Mouse (Mus musculus): Measurements from ENCODE around the gene Polr2i. TPM values are rescaled to one million over a fixed set of nuclear protein-coding genes. Genes with fewer than 3 reads are reported as not detected.

The Polr2i gene
- polyA plus RNA-seq, 1 experiment from 2014 or later, result 36.5 TPM

DNA sequence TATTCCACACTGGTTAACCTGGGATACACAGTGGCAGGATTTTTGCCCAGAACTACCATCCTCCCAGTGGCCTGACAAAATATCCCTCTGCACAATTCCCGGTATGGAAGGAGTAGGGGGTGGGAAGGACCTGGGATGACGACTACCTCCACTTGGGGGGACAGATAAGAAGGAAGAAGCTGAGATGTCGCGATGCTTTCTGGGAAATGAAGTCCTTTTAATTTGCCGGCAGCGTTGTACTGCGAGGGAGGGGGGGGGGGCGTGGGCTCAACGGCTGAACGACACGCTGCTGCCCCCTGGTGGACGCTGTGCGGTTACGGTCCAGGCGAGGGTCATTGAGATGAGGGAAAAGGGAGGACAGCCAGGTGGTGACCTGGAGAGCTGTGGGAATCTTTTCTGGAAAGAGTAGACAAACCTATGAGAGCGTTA lies 15.0 kb upstream of the Polr2i start:
- no peak overlapping the region for H3K4me3 ChIP-seq (ENCODE audit: low read depth, low read length)
- no peak overlapping the region for H3K27ac ChIP-seq (ENCODE audit: low read length)
- peaks cover 13% of the 10 kb centered on the region for H3K4me1 ChIP-seq (ENCODE audit: control insufficient read depth, low read depth, low read length)
- no peak overlapping the region for H3K9ac ChIP-seq (ENCODE audit: low read depth, low read length)
- WGBS (ENCODE audit: insufficient replicate concordance), result under 1% methylated on average over 16 of the region's 16 CpGs
- H3K27me3 ChIP-seq (ENCODE audit: control insufficient read depth, insufficient read depth, low read depth, low read length), result no peaks in the 10 kb centered on the region
- H3K36me3 ChIP-seq (ENCODE audit: control insufficient read depth, insufficient read depth), result no peaks in the 10 kb centered on the region
- H3K4me2 ChIP-seq (ENCODE audit: low read depth, low read length), result peak overlapping the region; percentile 42
- no peaks in the 10 kb centered on the region for H3K9me3 ChIP-seq (replicated peaks; ENCODE audit: control insufficient read depth, low read length)
- peak; percentile 58 for ATAC-seq (ENCODE audit: low read depth)

DNA sequence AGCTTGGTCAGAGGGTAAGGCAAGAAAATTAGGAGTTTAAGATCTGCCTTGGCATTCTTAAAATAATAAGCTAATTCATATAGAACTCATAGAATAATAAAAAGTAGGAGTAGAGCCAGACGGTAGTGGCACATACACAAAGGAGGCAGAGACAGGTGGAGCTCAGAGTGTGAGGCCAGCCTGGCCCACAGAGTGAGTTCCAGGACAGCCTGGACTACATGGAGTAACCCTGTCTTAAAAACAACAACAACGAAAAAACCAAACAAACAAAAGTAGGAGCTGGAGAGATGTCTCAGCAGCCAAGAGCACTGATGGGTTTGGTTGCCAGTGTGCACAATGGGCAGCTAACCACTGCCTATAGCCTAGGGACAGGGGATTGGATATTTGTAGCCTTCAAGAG lies 14.5 kb upstream of the Polr2i start:
- no peaks in the 10 kb centered on the region for H3K27me3 ChIP-seq (ENCODE audit: control insufficient read depth, insufficient read depth, low read depth, low read length)
- 62% methylated on average over 2 of the region's 2 CpGs for WGBS (ENCODE audit: insufficient replicate concordance)
- H3K9me3 ChIP-seq (replicated peaks; ENCODE audit: control insufficient read depth, low read length), result no peaks in the 10 kb centered on the region
- no peaks in the 10 kb centered on the region for H3K36me3 ChIP-seq (ENCODE audit: control insufficient read depth, insufficient read depth)
- no peak overlapping the region for H3K9ac ChIP-seq (ENCODE audit: low read depth, low read length)
- peaks cover 16% of the 10 kb centered on the region for H3K4me1 ChIP-seq (ENCODE audit: control insufficient read depth, low read depth, low read length)
- H3K4me2 ChIP-seq (ENCODE audit: low read depth, low read length), result no peak overlapping the region
- H3K4me3 ChIP-seq (ENCODE audit: low read depth, low read length), result no peak overlapping the region
- H3K27ac ChIP-seq (ENCODE audit: low read length), result no peak overlapping the region
- ATAC-seq (ENCODE audit: low read depth), result no peak

DNA sequence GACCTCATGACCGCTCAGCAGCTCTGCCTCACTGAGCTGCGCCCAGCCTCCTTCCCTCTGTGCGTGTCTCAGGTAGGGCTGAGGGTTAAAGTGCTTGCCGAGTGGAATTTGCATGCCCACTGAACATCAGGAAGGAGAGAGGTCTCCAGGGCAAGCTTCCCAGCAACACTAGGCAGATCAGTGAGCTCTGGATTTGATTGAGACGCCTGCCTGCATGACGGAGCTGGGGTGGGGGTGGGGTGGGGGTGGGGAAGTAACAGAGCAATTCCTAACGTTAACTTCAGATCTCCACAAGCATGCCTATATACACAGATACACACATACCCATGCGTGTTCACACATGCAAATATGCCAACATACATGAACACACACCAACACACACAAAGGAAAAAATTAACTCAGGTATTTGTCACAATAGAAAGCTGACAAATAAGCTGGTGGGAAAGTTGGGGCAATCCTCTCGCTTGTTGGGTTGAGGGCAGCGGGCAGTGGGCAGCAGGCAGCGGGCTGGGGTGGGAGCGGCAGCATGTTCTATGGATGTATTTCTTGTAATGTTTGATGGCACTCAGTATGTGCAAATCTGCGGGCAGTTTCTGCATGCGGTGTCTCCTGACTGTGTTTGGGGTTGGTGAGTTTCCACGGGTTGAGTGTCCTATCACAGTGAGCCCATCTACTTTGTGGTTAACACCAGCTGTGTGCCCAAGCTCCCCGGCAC lies 12.3 kb upstream of the Polr2i start:
- Histone ChIP-seq H3K4me1 (ENCODE audit: control insufficient read depth, low read depth, low read length) (peaks cover 17% of the 10 kb centered on the region), H3K36me3 (ENCODE audit: control insufficient read depth, insufficient read depth) (peaks cover 4% of the 10 kb centered on the region), H3K4me3 (ENCODE audit: low read depth, low read length) (peak overlapping the region; percentile 55), H3K9me3 (replicated peaks; ENCODE audit: control insufficient read depth, low read length) (no peaks in the 10 kb centered on the region), H3K27me3 (ENCODE audit: control insufficient read depth, insufficient read depth, low read depth, low read length) (no peaks in the 10 kb centered on the region), H3K9ac (ENCODE audit: low read depth, low read length) (peak overlapping the region; percentile 58), H3K4me2 (ENCODE audit: low read depth, low read length) (peak overlapping the region; percentile 85), H3K27ac (ENCODE audit: low read length) (no peak overlapping the region)
- peak; percentile 43 for ATAC-seq (ENCODE audit: low read depth)
- WGBS (ENCODE audit: insufficient replicate concordance), result 3% methylated on average over 16 of the region's 16 CpGs

DNA sequence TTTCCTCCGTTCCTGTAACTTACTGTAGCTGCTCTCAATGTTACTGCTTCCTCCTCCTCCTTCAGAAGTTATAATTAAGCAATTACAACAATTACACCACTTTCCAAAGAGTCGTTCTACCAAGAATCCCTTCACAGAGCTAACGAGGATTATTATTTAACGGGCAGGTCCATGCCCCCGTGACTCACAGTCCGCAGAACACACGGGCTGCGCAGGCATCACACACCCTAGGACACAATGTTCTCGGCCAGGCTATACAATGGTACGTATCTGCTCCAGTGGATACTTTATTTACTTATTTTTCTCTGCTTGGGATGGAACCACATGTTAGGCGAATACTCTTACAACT lies 11.8 kb upstream of the Polr2i start:
- Histone ChIP-seq H3K4me3 (ENCODE audit: low read depth, low read length) (peak overlapping the region; percentile 55), H3K27ac (ENCODE audit: low read length) (no peak overlapping the region), H3K4me2 (ENCODE audit: low read depth, low read length) (peak overlapping the region; percentile 85), H3K9ac (ENCODE audit: low read depth, low read length) (peak overlapping the region; percentile 58; the same call in 1 of the 2 replicates), H3K9me3 (replicated peaks; ENCODE audit: control insufficient read depth, low read length) (no peaks in the 10 kb centered on the region), H3K36me3 (ENCODE audit: control insufficient read depth, insufficient read depth) (peaks cover 4% of the 10 kb centered on the region), H3K27me3 (ENCODE audit: control insufficient read depth, insufficient read depth, low read depth, low read length) (no peaks in the 10 kb centered on the region), H3K4me1 (ENCODE audit: control insufficient read depth, low read depth, low read length) (peaks cover 17% of the 10 kb centered on the region)
- WGBS (ENCODE audit: insufficient replicate concordance), result 13% methylated on average over 11 of the region's 11 CpGs
- no peak; the same call in 1 of the 2 replicates for ATAC-seq (ENCODE audit: low read depth)

DNA sequence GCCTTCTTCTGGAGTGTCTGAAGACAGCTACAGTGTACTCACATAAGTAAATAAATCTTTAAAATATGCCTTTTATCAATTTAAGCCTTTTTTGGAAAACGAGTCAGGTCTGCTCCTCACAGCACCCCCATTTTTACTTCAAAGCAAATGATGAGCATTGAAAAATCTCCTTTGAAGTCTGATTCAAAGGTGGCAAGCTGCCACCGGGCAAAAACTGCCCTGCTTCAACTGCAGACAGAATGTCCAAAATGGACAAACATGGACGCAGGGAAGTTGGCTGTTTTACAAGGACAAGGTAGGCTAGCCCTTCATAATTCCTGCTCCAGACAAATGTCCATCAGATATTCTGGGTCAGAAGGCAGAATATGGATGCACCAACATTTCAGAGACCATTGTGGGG lies 10.3 kb upstream of the Polr2i start:
- H3K27ac ChIP-seq (ENCODE audit: low read length), result no peak overlapping the region
- ATAC-seq (ENCODE audit: low read depth), result no peak
- no peaks in the 10 kb centered on the region for H3K27me3 ChIP-seq (ENCODE audit: control insufficient read depth, insufficient read depth, low read depth, low read length)
- H3K4me1 ChIP-seq (ENCODE audit: control insufficient read depth, low read depth, low read length), result peaks cover 17% of the 10 kb centered on the region
- no peaks in the 10 kb centered on the region for H3K9me3 ChIP-seq (replicated peaks; ENCODE audit: control insufficient read depth, low read length)
- H3K4me2 ChIP-seq (ENCODE audit: low read depth, low read length), result no peak overlapping the region
- no peak overlapping the region for H3K9ac ChIP-seq (ENCODE audit: low read depth, low read length)
- H3K36me3 ChIP-seq (ENCODE audit: control insufficient read depth, insufficient read depth), result peaks cover 8% of the 10 kb centered on the region
- no peak overlapping the region for H3K4me3 ChIP-seq (ENCODE audit: low read depth, low read length)
- WGBS (ENCODE audit: insufficient replicate concordance), result 65% methylated on average over 3 of the region's 3 CpGs

DNA sequence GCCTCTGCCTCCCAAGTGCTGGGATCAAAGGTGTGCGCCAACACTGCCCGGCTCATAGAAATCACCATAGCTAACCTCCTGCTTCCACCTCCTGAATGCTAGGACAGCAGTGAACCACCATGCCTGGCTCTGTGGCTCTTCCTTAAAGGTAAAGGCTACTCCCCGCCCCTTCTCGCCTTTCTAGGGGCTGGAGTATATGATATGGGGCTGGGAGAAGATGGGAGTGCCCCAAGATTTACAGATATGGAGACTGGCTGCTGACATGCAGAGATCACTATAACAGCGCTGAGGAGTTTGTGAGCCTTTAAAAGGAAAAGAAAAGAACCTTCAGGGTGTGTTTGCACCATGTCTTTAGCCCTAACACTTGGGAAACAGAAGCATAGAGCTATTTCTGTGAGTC lies 9.5 kb upstream of the Polr2i start:
- H3K27ac ChIP-seq (ENCODE audit: low read length), result no peak overlapping the region
- H3K4me3 ChIP-seq (ENCODE audit: low read depth, low read length), result no peak overlapping the region
- no peaks in the 10 kb centered on the region for H3K27me3 ChIP-seq (ENCODE audit: control insufficient read depth, insufficient read depth, low read depth, low read length)
- H3K4me2 ChIP-seq (ENCODE audit: low read depth, low read length), result no peak overlapping the region
- 63% methylated on average over 5 of the region's 5 CpGs for WGBS (ENCODE audit: insufficient replicate concordance)
- H3K9me3 ChIP-seq (replicated peaks; ENCODE audit: control insufficient read depth, low read length), result no peaks in the 10 kb centered on the region
- peak; percentile 44; the same call in 1 of the 2 replicates for ATAC-seq (ENCODE audit: low read depth)
- H3K9ac ChIP-seq (ENCODE audit: low read depth, low read length), result no peak overlapping the region
- H3K4me1 ChIP-seq (ENCODE audit: control insufficient read depth, low read depth, low read length), result peaks cover 17% of the 10 kb centered on the region
- peaks cover 8% of the 10 kb centered on the region for H3K36me3 ChIP-seq (ENCODE audit: control insufficient read depth, insufficient read depth)

DNA sequence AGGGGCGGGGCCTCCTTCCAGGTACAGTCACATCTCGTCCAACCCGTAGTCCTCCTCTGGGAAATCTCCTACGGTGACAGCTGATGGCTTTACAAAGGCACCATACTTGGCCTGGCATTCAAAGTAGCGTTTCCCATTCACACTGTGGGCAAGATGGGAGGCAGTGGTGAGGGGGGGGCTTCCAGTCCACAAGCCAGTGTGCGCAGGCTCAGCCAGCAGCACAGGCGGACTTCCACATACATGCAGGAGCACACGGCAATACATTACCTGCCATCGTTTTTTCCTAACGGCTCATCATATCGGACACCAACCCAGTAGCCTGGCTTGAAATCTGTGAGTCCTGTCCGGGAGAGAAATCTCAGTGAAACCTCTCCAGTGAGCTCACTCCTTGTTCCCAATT lies 7.5 kb upstream of the Polr2i start:
- Histone ChIP-seq H3K36me3 (ENCODE audit: control insufficient read depth, insufficient read depth) (peaks cover 8% of the 10 kb centered on the region), H3K9me3 (replicated peaks; ENCODE audit: control insufficient read depth, low read length) (no peaks in the 10 kb centered on the region), H3K9ac (ENCODE audit: low read depth, low read length) (no peak overlapping the region), H3K4me2 (ENCODE audit: low read depth, low read length) (no peak overlapping the region), H3K27me3 (ENCODE audit: control insufficient read depth, insufficient read depth, low read depth, low read length) (no peaks in the 10 kb centered on the region), H3K27ac (ENCODE audit: low read length) (no peak overlapping the region), H3K4me1 (ENCODE audit: control insufficient read depth, low read depth, low read length) (peaks cover 14% of the 10 kb centered on the region), H3K4me3 (ENCODE audit: low read depth, low read length) (no peak overlapping the region)
- WGBS (ENCODE audit: insufficient replicate concordance), result 80% methylated on average over 12 of the region's 12 CpGs
- no peak for ATAC-seq (ENCODE audit: low read depth)

DNA sequence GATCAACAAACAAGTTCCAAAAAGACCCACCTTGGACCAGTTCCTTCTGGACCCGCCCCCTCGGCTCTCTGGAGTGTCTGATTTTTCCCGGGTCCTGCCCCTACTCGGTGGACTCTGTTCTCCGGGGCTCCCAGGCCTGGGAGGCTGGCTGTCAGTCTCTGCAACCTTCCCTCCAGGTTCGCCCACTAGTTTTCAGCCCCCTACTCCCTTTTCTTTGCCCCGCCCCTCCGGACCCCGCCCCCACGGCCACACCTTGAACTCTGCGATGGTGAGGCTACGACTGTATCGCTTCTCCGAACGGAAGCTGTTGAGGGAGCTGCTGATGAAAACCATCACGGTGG lies 450 bp upstream of the Polr2i start:
- Histone ChIP-seq H3K36me3 (ENCODE audit: control insufficient read depth, insufficient read depth) (peaks cover 1% of the 10 kb centered on the region; the same call in 1 of the 2 replicates), H3K4me2 (ENCODE audit: low read depth, low read length) (peak overlapping the region; percentile 84), H3K9ac (ENCODE audit: low read depth, low read length) (peak overlapping the region; percentile 75), H3K9me3 (replicated peaks; ENCODE audit: control insufficient read depth, low read length) (no peaks in the 10 kb centered on the region), H3K27ac (ENCODE audit: low read length) (0 out of 2 replicates have a peak overlapping the region, but pooled peaks have one; percentile 22), H3K4me1 (ENCODE audit: control insufficient read depth, low read depth, low read length) (peaks cover 16% of the 10 kb centered on the region), H3K27me3 (ENCODE audit: control insufficient read depth, insufficient read depth, low read depth, low read length) (no peaks in the 10 kb centered on the region), H3K4me3 (ENCODE audit: low read depth, low read length) (peak overlapping the region; percentile 83)
- no peak; the same call in 1 of the 2 replicates for ATAC-seq (ENCODE audit: low read depth)
- under 1% methylated on average over 16 of the region's 16 CpGs for WGBS (ENCODE audit: insufficient replicate concordance)

DNA sequence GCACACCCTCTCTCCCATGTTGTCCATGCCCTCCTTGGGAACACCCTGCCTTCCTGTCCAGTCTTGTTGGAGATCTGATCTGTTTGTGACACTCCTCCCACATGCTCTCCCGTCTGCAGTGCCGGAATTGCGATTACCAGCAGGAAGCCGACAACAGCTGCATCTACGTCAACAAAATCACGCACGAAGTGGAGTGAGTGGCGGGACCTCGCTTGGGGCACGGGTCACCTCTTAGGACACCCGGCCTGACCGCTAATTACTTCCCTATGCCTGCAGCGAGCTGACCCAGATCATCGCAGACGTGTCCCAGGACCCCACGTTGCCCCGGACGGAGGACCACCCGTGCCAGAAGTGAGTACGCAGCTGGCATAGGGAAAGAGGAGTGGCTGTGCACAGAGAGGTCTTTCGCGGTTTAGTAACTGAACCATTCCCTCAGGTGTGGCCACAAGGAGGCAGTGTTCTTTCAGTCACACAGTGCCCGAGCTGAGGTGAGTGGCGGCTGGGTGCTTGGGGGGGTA lies 942 bp downstream of the Polr2i start:
- no peak; the same call in 1 of the 2 replicates for ATAC-seq (ENCODE audit: low read depth)
- H3K4me1 ChIP-seq (ENCODE audit: control insufficient read depth, low read depth, low read length), result peaks cover 16% of the 10 kb centered on the region

More for the DNA sequence above, 942 bp downstream of the Polr2i start:
- Histone ChIP-seq H3K36me3 (ENCODE audit: control insufficient read depth, insufficient read depth) (no peaks in the 10 kb centered on the region), H3K9me3 (replicated peaks; ENCODE audit: control insufficient read depth, low read length) (no peaks in the 10 kb centered on the region), H3K27ac (ENCODE audit: low read length) (peak overlapping the region; percentile 94), H3K4me3 (ENCODE audit: low read depth, low read length) (peak overlapping the region; percentile 83), H3K9ac (ENCODE audit: low read depth, low read length) (peak overlapping the region; percentile 78), H3K27me3 (ENCODE audit: control insufficient read depth, insufficient read depth, low read depth, low read length) (no peaks in the 10 kb centered on the region), H3K4me2 (ENCODE audit: low read depth, low read length) (peak overlapping the region; percentile 84)
- WGBS (ENCODE audit: insufficient replicate concordance), result 5% methylated on average over 24 of the region's 24 CpGs
